Mouse (Mus musculus) limb, embryonic 13.5 days (tissue): ENCODE results near the gene Phldb2. TPM values are rescaled to one million over a fixed set of nuclear protein-coding genes. Genes with fewer than 3 reads are reported as not detected.
A peak's percentile ranks its signal among the peaks of the same experiment; 100 is the strongest.

ENCODE experiments used
- ATAC-seq: fragments of 200-750 bp; cut with Nextera tagmentation; 2 replicates; pipeline ENCODE4 v1.8.0; 2017; ENCODE audit warnings: low read depth, moderate number of reproducible peaks, moderate TSS enrichment; ENCODE audit not compliant: low FRiP score
- H3K27ac ChIP-seq: fragments of 300-500 bp; sonication (generic); 2 replicates; pipeline ENCODE4 v1.5.1; 2015; ENCODE audit warnings: inconsistent platforms, mild to moderate bottlenecking, moderate library complexity
- H3K27me3 ChIP-seq: fragments of 300-500 bp; sonication (generic); 2 replicates; pipeline ENCODE4 v1.6.1; 2015; ENCODE audit warnings: mild to moderate bottlenecking, inconsistent platforms
- H3K36me3 ChIP-seq: fragments of 300-500 bp; sonication (generic); 2 replicates; pipeline ENCODE4 v1.6.1; 2015; ENCODE audit warnings: inconsistent platforms, mild to moderate bottlenecking, moderate library complexity
- H3K4me1 ChIP-seq: fragments of 300-500 bp; sonication (generic); 2 replicates; pipeline ENCODE4 v1.6.1; 2015; ENCODE audit warnings: inconsistent platforms
- H3K4me2 ChIP-seq: fragments of 300-500 bp; sonication (generic); replicated peaks from 2 replicates; pipeline ENCODE4 v1.6.1; 2015; ENCODE audit warnings: inconsistent platforms, mild to moderate bottlenecking, moderate library complexity
- H3K4me3 ChIP-seq: fragments of 300-500 bp; sonication (generic); 2 replicates; pipeline ENCODE4 v1.5.1; 2015; ENCODE audit warnings: moderate library complexity, mild to moderate bottlenecking, inconsistent platforms
- H3K9ac ChIP-seq: fragments of 300-500 bp; sonication (generic); 2 replicates; pipeline ENCODE4 v1.6.1; 2015; ENCODE audit warnings: mild to moderate bottlenecking, inconsistent platforms
- H3K9me3 ChIP-seq: fragments of 300-500 bp; sonication (generic); 2 replicates; pipeline ENCODE4 v1.6.1; 2016; ENCODE audit warnings: inconsistent platforms
- WGBS: fragments of 180-500 bp; shearing (Covaris S2); methylation state at CpG from one replicate; pipeline ENCODE4 v1.1.7; 2015; 5-methylcytosine and 5-hydroxymethylcytosine counted together
- polyA plus RNA-seq: library from polyadenylated mRNA; unstranded; fragments of >200 nt; fragmentation: Nextera tagmentation; extraction: Ambion mirVana; gene quantifications from 2 replicates; pipeline ENCODE4 v1.2.1, GENCODE M21; 2015

The Phldb2 gene
- polyA plus RNA-seq, 1 experiment from 2014 or later: 77.8 TPM

DNA sequence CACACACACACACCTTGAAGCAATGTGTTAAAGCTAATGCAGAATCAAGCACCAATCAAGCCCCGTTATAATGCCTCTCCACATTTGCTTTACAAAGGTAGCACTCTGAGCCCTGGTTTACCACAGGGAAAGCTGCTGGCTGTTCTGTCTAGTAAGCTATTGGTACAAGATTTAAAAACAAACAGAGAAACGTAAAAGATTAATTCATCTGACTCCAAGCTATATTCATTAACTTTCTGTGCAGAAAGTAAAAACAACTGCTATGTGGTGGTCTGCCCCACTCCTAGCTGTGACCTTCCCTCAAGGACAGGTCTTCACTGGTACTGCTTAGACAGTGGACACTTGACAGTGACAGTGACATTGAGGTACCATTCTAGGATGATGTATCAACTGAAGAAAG lies 69.2 kb downstream of the Phldb2 start:
- H3K4me2 ChIP-seq: no peak overlapping the region
- ATAC-seq: no peak
- H3K9me3 ChIP-seq: no peaks in the 10 kb centered on the region
- H3K4me1 ChIP-seq: peaks cover 24% of the 10 kb centered on the region
- no peak overlapping the region for H3K9ac ChIP-seq
- no peak overlapping the region for H3K4me3 ChIP-seq
- H3K36me3 ChIP-seq: no peaks in the 10 kb centered on the region
- WGBS: 79% methylated on average over 2 of the region's 2 CpGs
- no peaks in the 10 kb centered on the region for H3K27me3 ChIP-seq
- H3K27ac ChIP-seq: no peak overlapping the region

DNA sequence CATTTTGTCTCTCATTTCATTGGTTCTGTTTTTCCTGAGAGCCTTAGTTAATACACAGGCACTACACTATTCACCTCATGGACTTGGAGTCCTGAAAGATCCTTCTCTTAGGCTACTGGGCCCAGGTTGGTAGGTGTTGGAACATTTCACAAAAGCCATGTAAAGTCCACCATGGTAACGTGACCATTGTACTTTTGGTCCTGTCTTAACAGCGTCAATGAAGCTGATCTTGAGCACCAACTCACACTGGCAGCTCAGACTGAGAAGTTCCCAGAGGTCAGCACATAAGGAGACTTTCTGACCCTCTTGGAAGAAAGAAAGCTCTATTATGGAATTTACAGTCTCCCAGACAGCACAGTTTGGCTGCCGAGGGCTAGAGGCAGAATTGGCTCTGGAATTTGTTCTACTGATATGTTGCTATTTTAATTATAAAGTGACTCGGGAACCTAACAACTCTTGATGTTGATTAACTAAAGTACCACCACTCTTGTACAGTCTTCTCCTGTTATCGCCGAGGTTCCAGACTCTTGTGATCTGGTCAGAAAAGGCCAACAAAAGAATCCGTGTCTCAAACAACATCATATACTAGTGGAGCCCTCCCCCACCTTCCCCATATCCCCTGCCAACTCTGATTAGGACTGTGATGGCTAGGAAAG lies 72.1 kb downstream of the Phldb2 start:
- Histone ChIP-seq H3K9ac (no peak overlapping the region), H3K36me3 (no peaks in the 10 kb centered on the region), H3K4me1 (peaks cover 39% of the 10 kb centered on the region), H3K9me3 (no peaks in the 10 kb centered on the region), H3K4me2 (no peak overlapping the region), H3K4me3 (no peak overlapping the region), H3K27ac (peak overlapping the region; percentile 68; the same call in 1 of the 2 replicates), H3K27me3 (no peaks in the 10 kb centered on the region)
- WGBS: 68% methylated on average over 7 of the region's 7 CpGs
- ATAC-seq: no peak

- Histone ChIP-seq H3K9ac (no peak overlapping the region), H3K4me2 (no peak overlapping the region), H3K27me3 (no peaks in the 10 kb centered on the region), H3K4me1 (peaks cover 39% of the 10 kb centered on the region), H3K27ac (peak overlapping the region; percentile 62; the same call in 1 of the 2 replicates), H3K9me3 (no peaks in the 10 kb centered on the region), H3K36me3 (no peaks in the 10 kb centered on the region), H3K4me3 (no peak overlapping the region)
- WGBS: 24% methylated on average over 6 of the region's 6 CpGs
- peak; percentile 80 for ATAC-seq
Observed at GRCm38 (mm10) chr16:45880101-45880751, 73.2 kb downstream of the Phldb2 start.

- Histone ChIP-seq H3K36me3 (no peaks in the 10 kb centered on the region), H3K4me2 (no peak overlapping the region)
Observed at GRCm38 (mm10) chr16:45877739-45878138, 75.7 kb downstream of the Phldb2 start.

GRCm38 (mm10) chr16:45877171-45877570 lies 76.2 kb downstream of the Phldb2 start:
- peaks cover 42% of the 10 kb centered on the region for H3K4me1 ChIP-seq
- no peaks in the 10 kb centered on the region for H3K9me3 ChIP-seq
- ATAC-seq: peak; percentile 84
- no peaks in the 10 kb centered on the region for H3K27me3 ChIP-seq
- no peak overlapping the region for H3K9ac ChIP-seq
- no peak overlapping the region for H3K4me3 ChIP-seq
- H3K27ac ChIP-seq: peak overlapping the region; percentile 65
- no peaks in the 10 kb centered on the region for H3K36me3 ChIP-seq
- WGBS: 39% methylated on average over 5 of the region's 5 CpGs
- no peak overlapping the region for H3K4me2 ChIP-seq

More at GRCm38 (mm10) chr16:45877739-45878138, 75.7 kb downstream of the Phldb2 start:
- H3K9ac ChIP-seq: no peak overlapping the region
- H3K4me1 ChIP-seq: peaks cover 42% of the 10 kb centered on the region
- H3K4me3 ChIP-seq: no peak overlapping the region
- ATAC-seq: no peak
- no peaks in the 10 kb centered on the region for H3K9me3 ChIP-seq
- no peaks in the 10 kb centered on the region for H3K27me3 ChIP-seq
- H3K27ac ChIP-seq: peak overlapping the region; percentile 65
- 50% methylated on average over 1 of the region's 1 CpGs for WGBS

- Histone ChIP-seq H3K4me1 (peaks cover 36% of the 10 kb centered on the region), H3K27me3 (no peaks in the 10 kb centered on the region), H3K27ac (no peak overlapping the region), H3K4me3 (no peak overlapping the region), H3K9ac (no peak overlapping the region), H3K4me2 (no peak overlapping the region), H3K36me3 (no peaks in the 10 kb centered on the region), H3K9me3 (no peaks in the 10 kb centered on the region)
- 75% methylated on average over 4 of the region's 4 CpGs for WGBS
- ATAC-seq: no peak
Observed at GRCm38 (mm10) chr16:45873397-45873796, 80.0 kb downstream of the Phldb2 start.

- H3K36me3 ChIP-seq: no peaks in the 10 kb centered on the region
- no peak overlapping the region for H3K9ac ChIP-seq
- H3K9me3 ChIP-seq: no peaks in the 10 kb centered on the region
- peaks cover 20% of the 10 kb centered on the region for H3K4me1 ChIP-seq
- H3K4me3 ChIP-seq: no peak overlapping the region
- no peaks in the 10 kb centered on the region for H3K27me3 ChIP-seq
- no peak overlapping the region for H3K27ac ChIP-seq
- 61% methylated on average over 10 of the region's 10 CpGs for WGBS
- no peak for ATAC-seq
- H3K4me2 ChIP-seq: no peak overlapping the region
Observed at GRCm38 (mm10) chr16:45871286-45871976, 82.0 kb downstream of the Phldb2 start.

GRCm38 (mm10) chr16:45870651-45871050 lies 82.7 kb downstream of the Phldb2 start:
- no peak overlapping the region for H3K4me3 ChIP-seq
- H3K27ac ChIP-seq: no peak overlapping the region
- no peaks in the 10 kb centered on the region for H3K9me3 ChIP-seq
- WGBS: 31% methylated on average over 2 of the region's 2 CpGs
- H3K9ac ChIP-seq: no peak overlapping the region
- no peak overlapping the region for H3K4me2 ChIP-seq
- no peaks in the 10 kb centered on the region for H3K36me3 ChIP-seq
- no peaks in the 10 kb centered on the region for H3K27me3 ChIP-seq
- no peak for ATAC-seq
- peaks cover 19% of the 10 kb centered on the region for H3K4me1 ChIP-seq

DNA sequence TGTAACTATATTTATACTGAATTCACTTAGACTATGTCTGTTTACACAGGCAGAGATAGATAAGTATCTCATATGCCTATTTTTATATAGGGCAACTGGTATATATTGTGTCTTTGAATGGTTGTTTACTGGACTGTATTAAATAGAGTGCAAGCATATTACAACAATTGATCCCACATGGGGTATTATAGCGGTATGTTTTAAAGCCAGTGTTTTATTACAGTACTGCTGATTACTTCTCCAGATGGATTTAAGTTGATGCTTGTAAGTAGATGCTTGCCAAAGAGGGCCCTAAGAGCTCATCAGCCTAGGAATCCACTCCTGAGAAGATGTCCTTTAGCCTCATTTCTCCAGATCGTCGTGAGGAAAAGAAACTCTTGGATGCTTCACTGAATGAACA lies 84.4 kb downstream of the Phldb2 start:
- no peaks in the 10 kb centered on the region for H3K36me3 ChIP-seq
- H3K9me3 ChIP-seq: no peaks in the 10 kb centered on the region
- ATAC-seq: peak; percentile 78
- WGBS: 38% methylated on average over 3 of the region's 3 CpGs
- H3K4me2 ChIP-seq: no peak overlapping the region
- peaks cover 19% of the 10 kb centered on the region for H3K4me1 ChIP-seq
- H3K4me3 ChIP-seq: no peak overlapping the region
- no peak overlapping the region for H3K9ac ChIP-seq
- no peaks in the 10 kb centered on the region for H3K27me3 ChIP-seq
- H3K27ac ChIP-seq: no peak overlapping the region

DNA sequence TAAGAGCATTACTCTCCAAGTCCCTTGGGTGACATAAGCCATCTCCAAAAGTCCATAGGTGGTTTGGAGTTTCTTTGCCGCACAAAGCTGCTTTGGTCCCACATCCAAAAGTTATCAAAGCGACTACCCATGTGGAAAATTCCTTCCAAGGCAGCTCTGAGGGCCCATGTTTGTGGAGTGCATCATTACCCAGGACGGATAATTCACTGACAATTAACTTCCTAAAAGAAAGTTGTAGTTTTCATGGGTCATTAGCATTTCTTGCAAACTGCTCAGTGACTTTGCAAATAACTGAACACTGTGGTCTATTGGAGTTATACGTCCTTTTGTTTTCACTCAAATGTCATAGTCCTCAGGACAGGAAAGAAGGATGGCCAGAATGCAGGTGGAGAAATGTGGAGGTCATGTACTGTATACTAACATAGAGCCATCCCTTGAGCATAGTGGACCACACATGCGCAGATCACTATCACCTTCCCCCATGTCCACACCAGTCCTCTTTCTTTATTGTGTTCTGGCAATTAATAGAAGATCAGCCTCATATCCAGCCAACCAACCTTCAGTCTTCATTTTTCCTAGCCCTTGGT lies 96.0 kb downstream of the Phldb2 start:
- ATAC-seq: no peak
- Histone ChIP-seq H3K36me3 (no peaks in the 10 kb centered on the region), H3K9me3 (no peaks in the 10 kb centered on the region), H3K27ac (no peak overlapping the region), H3K4me3 (no peak overlapping the region), H3K9ac (no peak overlapping the region), H3K4me2 (no peak overlapping the region), H3K27me3 (no peaks in the 10 kb centered on the region), H3K4me1 (no peaks in the 10 kb centered on the region)
- 87% methylated on average over 5 of the region's 5 CpGs for WGBS

- Histone ChIP-seq H3K27me3 (no peaks in the 10 kb centered on the region), H3K27ac (no peak overlapping the region), H3K36me3 (no peaks in the 10 kb centered on the region), H3K9ac (no peak overlapping the region), H3K9me3 (no peaks in the 10 kb centered on the region), H3K4me2 (no peak overlapping the region), H3K4me3 (no peak overlapping the region), H3K4me1 (no peaks in the 10 kb centered on the region; the same call in 1 of the 2 replicates)
- 87% methylated on average over 10 of the region's 10 CpGs for WGBS
- no peak for ATAC-seq
Observed at GRCm38 (mm10) chr16:45854499-45854898, 98.9 kb downstream of the Phldb2 start.

- Histone ChIP-seq H3K9me3 (no peaks in the 10 kb centered on the region), H3K9ac (no peak overlapping the region), H3K27me3 (no peaks in the 10 kb centered on the region), H3K27ac (no peak overlapping the region), H3K4me1 (peaks cover 5% of the 10 kb centered on the region; the same call in 1 of the 2 replicates), H3K4me3 (no peak overlapping the region), H3K36me3 (no peaks in the 10 kb centered on the region), H3K4me2 (no peak overlapping the region)
- no peak for ATAC-seq
- 86% methylated on average over 4 of the region's 4 CpGs for WGBS
Observed at GRCm38 (mm10) chr16:45849045-45849444, 104.4 kb downstream of the Phldb2 start.
